Mouse (Mus musculus): ENCODE measurements around the gene Etv1.
"Not testable (repeated sequence)": the region's sequence is repeated elsewhere in the genome, so short reads cannot be mapped to it uniquely, and the experiment has no call there.

The Etv1 gene

GRCm38 (mm10) chr12:38832981-38833380 lies 53.8 kb downstream of the Etv1 start:
- Histone ChIP-seq H3K4me1 (replicated peaks; ENCODE audit: low read depth, low read length) (no peaks in the 10 kb centered on the region), H3K36me3 (ENCODE audit: insufficient read depth, low read length) (peaks cover 13% of the 10 kb centered on the region), H3K27me3 (ENCODE audit: insufficient read depth, low read length) (no peaks in the 10 kb centered on the region), H3K9me3 (ENCODE audit: low read length) (no peaks in the 10 kb centered on the region), H3K4me3 (replicated peaks; ENCODE audit: low read length) (no peak overlapping the region)
- no peak for TF ChIP-seq NANOG (IDR thresholded peaks at IDR 0.05; ENCODE audit: borderline replicate concordance, low read length)
- no peak for TF ChIP-seq CTCF (conservative IDR thresholded peaks at IDR 0.05; ENCODE audit: low read length)
- no peak for TF ChIP-seq POU5F1 (IDR thresholded peaks at IDR 0.05; ENCODE audit: borderline replicate concordance, low read length)

GRCm38 (mm10) chr12:38834581-38834980 lies 55.4 kb downstream of the Etv1 start:
- Histone ChIP-seq H3K36me3 (ENCODE audit: insufficient read depth, low read length) (peaks cover 13% of the 10 kb centered on the region), H3K4me1 (replicated peaks; ENCODE audit: low read depth, low read length) (no peaks in the 10 kb centered on the region), H3K4me3 (replicated peaks; ENCODE audit: low read length) (no peak overlapping the region), H3K9me3 (ENCODE audit: low read length) (no peaks in the 10 kb centered on the region), H3K27me3 (ENCODE audit: insufficient read depth, low read length) (no peaks in the 10 kb centered on the region)
- TF ChIP-seq NANOG (IDR thresholded peaks at IDR 0.05; ENCODE audit: borderline replicate concordance, low read length) (no peak), POU5F1 (IDR thresholded peaks at IDR 0.05; ENCODE audit: borderline replicate concordance, low read length) (no peak), CTCF (conservative IDR thresholded peaks at IDR 0.05; ENCODE audit: low read length) (no peak)

- peaks cover 13% of the 10 kb centered on the region for H3K36me3 ChIP-seq (ENCODE audit: insufficient read depth, low read length)
- not testable (repeated sequence) for H3K4me1 ChIP-seq (replicated peaks; ENCODE audit: low read depth, low read length); H3K9me3 ChIP-seq (ENCODE audit: low read length); H3K4me3 ChIP-seq (replicated peaks; ENCODE audit: low read length); H3K27me3 ChIP-seq (ENCODE audit: insufficient read depth, low read length)
These were observed 55.8 kb downstream of the Etv1 start for GRCm38 (mm10) chr12:38834986-38835385.

GRCm38 (mm10) chr12:38843801-38844295 lies 64.7 kb downstream of the Etv1 start:
- H3K4me1 ChIP-seq (replicated peaks; ENCODE audit: low read depth, low read length), result peaks cover 7% of the 10 kb centered on the region

GRCm38 (mm10) chr12:38847500-38848261 lies 68.5 kb downstream of the Etv1 start:
- no peak for TF ChIP-seq POU5F1 (IDR thresholded peaks at IDR 0.05; ENCODE audit: borderline replicate concordance, low read length)
- TF ChIP-seq CTCF (conservative IDR thresholded peaks at IDR 0.05; ENCODE audit: low read length), result no peak
- TF ChIP-seq NANOG (IDR thresholded peaks at IDR 0.05; ENCODE audit: borderline replicate concordance, low read length), result no peak
- H3K9me3 ChIP-seq (ENCODE audit: low read length), result no peaks in the 10 kb centered on the region
- no peaks in the 10 kb centered on the region for H3K36me3 ChIP-seq (ENCODE audit: insufficient read depth, low read length)
- no peaks in the 10 kb centered on the region for H3K27me3 ChIP-seq (ENCODE audit: insufficient read depth, low read length)
- no peak overlapping the region for H3K4me3 ChIP-seq (replicated peaks; ENCODE audit: low read length)
- H3K4me1 ChIP-seq (replicated peaks; ENCODE audit: low read depth, low read length), result peaks cover 7% of the 10 kb centered on the region

More at GRCm38 (mm10) chr12:38843801-38844295, 64.7 kb downstream of the Etv1 start:
- no peaks in the 10 kb centered on the region for H3K27me3 ChIP-seq (ENCODE audit: insufficient read depth, low read length)
- H3K36me3 ChIP-seq (ENCODE audit: insufficient read depth, low read length), result no peaks in the 10 kb centered on the region; the same call in 1 of the 2 replicates
- TF ChIP-seq POU5F1 (IDR thresholded peaks at IDR 0.05; ENCODE audit: borderline replicate concordance, low read length) (no peak), CTCF (conservative IDR thresholded peaks at IDR 0.05; ENCODE audit: low read length) (no peak), NANOG (IDR thresholded peaks at IDR 0.05; ENCODE audit: borderline replicate concordance, low read length) (no peak)
- no peak overlapping the region for H3K4me3 ChIP-seq (replicated peaks; ENCODE audit: low read length)
- no peaks in the 10 kb centered on the region for H3K9me3 ChIP-seq (ENCODE audit: low read length)

GRCm38 (mm10) chr12:38849994-38850393 lies 70.8 kb downstream of the Etv1 start:
- H3K27me3 ChIP-seq (ENCODE audit: insufficient read depth, low read length), result no peaks in the 10 kb centered on the region
- H3K9me3 ChIP-seq (ENCODE audit: low read length), result no peaks in the 10 kb centered on the region
- peaks cover 10% of the 10 kb centered on the region for H3K36me3 ChIP-seq (ENCODE audit: insufficient read depth, low read length)
- H3K4me1 ChIP-seq (replicated peaks; ENCODE audit: low read depth, low read length), result no peaks in the 10 kb centered on the region
- no peak overlapping the region for H3K4me3 ChIP-seq (replicated peaks; ENCODE audit: low read length)
- TF ChIP-seq NANOG (IDR thresholded peaks at IDR 0.05; ENCODE audit: borderline replicate concordance, low read length), result no peak
- TF ChIP-seq CTCF (conservative IDR thresholded peaks at IDR 0.05; ENCODE audit: low read length), result no peak
- no peak for TF ChIP-seq POU5F1 (IDR thresholded peaks at IDR 0.05; ENCODE audit: borderline replicate concordance, low read length)

- Histone ChIP-seq H3K27me3 (ENCODE audit: insufficient read depth, low read length) (no peaks in the 10 kb centered on the region), H3K4me1 (replicated peaks; ENCODE audit: low read depth, low read length) (no peaks in the 10 kb centered on the region), H3K4me3 (replicated peaks; ENCODE audit: low read length) (no peak overlapping the region), H3K9me3 (ENCODE audit: low read length) (no peaks in the 10 kb centered on the region), H3K36me3 (ENCODE audit: insufficient read depth, low read length) (peaks cover 35% of the 10 kb centered on the region)
- TF ChIP-seq NANOG (IDR thresholded peaks at IDR 0.05; ENCODE audit: borderline replicate concordance, low read length) (no peak), CTCF (conservative IDR thresholded peaks at IDR 0.05; ENCODE audit: low read length) (no peak), POU5F1 (IDR thresholded peaks at IDR 0.05; ENCODE audit: borderline replicate concordance, low read length) (no peak)
These were observed 75.1 kb downstream of the Etv1 start for GRCm38 (mm10) chr12:38854274-38854673.

- TF ChIP-seq NANOG (IDR thresholded peaks at IDR 0.05; ENCODE audit: borderline replicate concordance, low read length), result no peak
- no peak for TF ChIP-seq CTCF (conservative IDR thresholded peaks at IDR 0.05; ENCODE audit: low read length)
- no peak for TF ChIP-seq POU5F1 (IDR thresholded peaks at IDR 0.05; ENCODE audit: borderline replicate concordance, low read length)
- Histone ChIP-seq H3K4me1 (replicated peaks; ENCODE audit: low read depth, low read length) (no peaks in the 10 kb centered on the region), H3K36me3 (ENCODE audit: insufficient read depth, low read length) (peaks cover 36% of the 10 kb centered on the region), H3K4me3 (replicated peaks; ENCODE audit: low read length) (no peak overlapping the region), H3K27me3 (ENCODE audit: insufficient read depth, low read length) (no peaks in the 10 kb centered on the region), H3K9me3 (ENCODE audit: low read length) (no peaks in the 10 kb centered on the region)
These were observed 75.6 kb downstream of the Etv1 start for GRCm38 (mm10) chr12:38854751-38855150.

GRCm38 (mm10) chr12:38859675-38860074 lies 80.5 kb downstream of the Etv1 start:
- TF ChIP-seq CTCF (conservative IDR thresholded peaks at IDR 0.05; ENCODE audit: low read length) (no peak), NANOG (IDR thresholded peaks at IDR 0.05; ENCODE audit: borderline replicate concordance, low read length) (no peak), POU5F1 (IDR thresholded peaks at IDR 0.05; ENCODE audit: borderline replicate concordance, low read length) (no peak)

More at GRCm38 (mm10) chr12:38859675-38860074, 80.5 kb downstream of the Etv1 start:
- H3K4me1 ChIP-seq (replicated peaks; ENCODE audit: low read depth, low read length), result no peaks in the 10 kb centered on the region
- H3K27me3 ChIP-seq (ENCODE audit: insufficient read depth, low read length), result no peaks in the 10 kb centered on the region
- H3K36me3 ChIP-seq (ENCODE audit: insufficient read depth, low read length), result peaks cover 41% of the 10 kb centered on the region
- no peaks in the 10 kb centered on the region for H3K9me3 ChIP-seq (ENCODE audit: low read length)
- no peak overlapping the region for H3K4me3 ChIP-seq (replicated peaks; ENCODE audit: low read length)
